Mouse (Mus musculus) lung, postnatal 25 days (tissue): ENCODE measurements around the gene Tbc1d4.
A peak's percentile ranks its signal among the peaks of the same experiment; 100 is the strongest.

Experiments used
- DNase-seq: peaks from one replicate; pipeline ENCODE4 v3.0.0; 2022; ENCODE audit warnings: low spot score

The Tbc1d4 gene

DNA sequence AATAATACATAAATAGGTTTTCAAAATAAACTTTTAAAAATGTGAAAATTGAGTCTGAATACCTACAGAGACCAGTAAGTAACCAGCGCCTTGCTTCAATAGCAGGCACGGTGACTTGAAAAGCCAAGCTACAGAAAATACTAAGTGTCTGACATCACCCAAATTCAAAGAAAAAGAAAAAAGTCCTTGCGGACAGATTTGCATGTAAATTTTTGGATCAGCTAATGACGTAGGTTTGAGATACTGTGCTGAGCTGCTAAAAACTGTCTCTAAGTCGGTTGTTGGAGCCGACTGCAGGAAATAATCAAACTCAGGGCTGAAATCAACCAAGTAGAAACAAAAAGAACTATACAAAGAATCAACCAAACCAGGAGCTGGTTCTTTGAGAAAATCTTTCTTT is 107.1 kb downstream of the Tbc1d4 start:
- DNase-seq = no peak

DNA sequence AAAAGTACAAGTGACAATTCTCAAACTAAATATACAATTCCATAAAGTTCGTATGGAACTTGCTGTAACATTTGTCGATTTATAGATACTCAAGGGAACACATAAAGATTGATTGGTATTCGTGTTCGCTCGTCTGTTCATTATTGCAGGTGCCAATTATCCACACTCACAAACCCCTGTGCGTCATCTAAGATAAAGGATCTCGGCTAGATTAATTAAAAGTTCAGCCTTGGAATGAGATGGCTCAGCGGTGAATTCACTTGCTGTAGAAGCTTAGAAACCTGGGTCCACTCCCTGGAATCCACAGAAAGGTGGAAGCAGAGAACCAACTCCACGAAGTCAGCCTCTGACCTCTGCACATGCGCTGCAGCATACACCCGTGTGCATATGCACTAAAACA is 107.5 kb downstream of the Tbc1d4 start:
- no peak for DNase-seq

DNA sequence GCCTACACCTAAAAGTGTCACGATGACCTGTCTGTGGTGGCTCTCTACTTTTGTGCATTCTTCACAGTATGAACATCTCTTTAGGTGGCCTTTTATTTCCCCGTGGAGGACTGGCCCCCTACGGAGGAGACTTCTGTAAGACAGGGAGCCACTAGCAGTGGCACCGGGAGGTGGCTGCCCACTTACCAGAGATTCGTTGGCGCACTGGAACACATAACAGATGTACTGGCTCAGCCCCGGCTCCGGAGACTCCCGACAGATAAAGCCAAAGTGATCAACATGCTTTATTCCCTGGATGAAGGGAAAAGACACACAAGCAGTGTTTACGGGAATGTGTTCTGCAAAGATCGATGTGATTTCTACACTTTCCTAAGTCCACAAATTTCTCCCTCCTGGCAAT is 108.2 kb downstream of the Tbc1d4 start:
- DNase-seq = no peak

DNA sequence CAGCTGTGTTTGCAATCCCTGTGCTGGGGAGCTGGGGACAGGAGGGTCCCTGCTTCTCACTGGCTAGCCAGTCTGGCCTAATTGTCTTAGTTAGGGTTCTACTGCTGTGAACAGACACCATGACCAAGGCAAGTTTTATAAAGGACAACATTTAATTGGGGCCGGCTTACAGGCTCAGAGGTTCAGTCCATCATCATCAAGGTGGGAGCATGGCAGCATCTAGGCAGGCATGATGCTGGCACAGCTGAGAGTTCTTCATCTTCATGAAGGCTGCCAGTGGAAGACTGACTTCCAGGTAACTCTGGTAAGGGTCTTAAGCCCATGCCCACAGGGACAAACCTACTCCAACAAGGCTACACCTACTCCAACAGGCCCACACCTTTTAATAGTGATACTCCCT is 109.2 kb downstream of the Tbc1d4 start:
- DNase-seq = no peak

DNA sequence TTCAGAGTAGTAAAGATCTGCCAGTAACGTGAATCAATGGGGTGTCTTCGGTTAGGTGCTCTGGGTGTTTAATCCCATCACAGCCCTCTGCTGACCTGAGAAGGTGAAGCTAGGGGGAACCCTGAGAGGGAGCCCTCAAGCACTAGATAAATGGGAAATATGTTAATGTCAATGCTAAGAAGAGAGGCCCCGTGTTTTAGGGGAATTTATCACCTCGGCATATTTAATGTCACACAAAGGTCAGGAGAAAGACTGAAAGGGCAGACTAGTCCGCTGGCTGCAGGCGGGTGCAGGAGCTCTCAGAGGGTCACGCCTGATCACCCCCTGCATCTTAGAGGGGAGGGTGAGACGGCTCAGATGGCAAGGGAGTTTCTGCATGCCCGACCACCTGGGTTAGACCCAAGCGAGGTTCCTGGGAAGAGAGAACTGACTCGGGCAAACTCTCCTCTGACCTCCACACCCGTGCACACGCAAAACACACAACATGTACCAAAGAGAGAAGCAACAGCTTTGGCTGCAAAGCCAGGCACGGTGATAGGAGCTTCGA is 120.7 kb downstream of the Tbc1d4 start:
- no peak for DNase-seq

DNA sequence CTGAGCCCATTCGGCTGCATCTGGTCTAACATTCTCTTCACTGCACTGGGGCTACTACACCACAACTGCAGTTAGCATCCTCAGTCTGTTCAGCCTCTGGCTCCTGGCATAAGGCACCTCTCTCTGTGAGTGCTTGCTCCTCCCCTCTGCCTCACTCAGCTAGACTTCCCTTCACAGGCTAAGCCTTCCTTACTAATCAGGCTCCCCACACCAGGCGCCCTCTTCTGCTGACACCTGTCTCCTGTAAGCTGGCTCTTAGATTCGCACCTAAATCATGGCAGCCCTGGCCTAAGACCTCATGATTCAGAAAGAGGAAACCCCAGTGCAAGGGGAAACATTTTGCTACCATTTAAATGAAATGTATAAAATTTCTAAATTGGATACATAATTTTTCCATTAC is 122.4 kb downstream of the Tbc1d4 start:
- no peak for DNase-seq

DNA sequence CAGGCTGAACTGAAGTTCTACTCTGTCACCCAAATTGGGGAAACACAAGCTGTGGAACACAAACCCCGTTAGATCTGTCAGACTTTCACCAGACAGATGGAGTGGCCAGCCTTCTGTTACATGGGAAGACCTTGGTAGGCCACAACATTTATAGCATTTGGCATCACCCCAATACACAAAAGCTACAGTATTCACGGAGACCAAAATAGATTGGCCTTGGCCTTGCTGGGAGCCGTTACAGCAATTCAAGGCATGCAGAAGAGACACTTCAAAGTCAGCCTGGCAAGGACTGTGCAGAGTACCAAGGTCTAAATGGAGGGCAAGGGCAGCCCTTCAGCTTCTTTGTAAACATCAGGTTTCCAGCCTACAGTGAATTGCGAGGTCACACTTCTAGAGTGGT is 125.8 kb downstream of the Tbc1d4 start:
- DNase-seq = peak; percentile 63

DNA sequence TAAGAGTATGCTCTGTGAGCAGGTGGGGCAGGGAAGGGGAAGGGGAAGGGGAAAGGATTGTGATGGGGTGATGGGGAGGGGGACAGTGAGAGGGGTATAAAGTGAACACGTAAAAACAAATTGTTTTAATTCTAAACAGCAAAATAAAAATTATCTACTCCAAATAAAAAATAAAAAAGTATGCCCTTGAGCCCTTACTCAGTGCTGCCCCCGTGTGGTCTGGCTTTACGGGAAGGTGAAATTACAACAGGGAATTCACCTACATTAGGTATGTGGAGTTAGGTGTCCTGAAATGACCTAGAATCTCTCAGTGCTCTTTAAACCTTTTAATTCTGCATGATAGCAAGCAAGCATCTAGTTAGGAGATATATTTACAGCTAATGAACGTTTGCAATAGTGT is 126.7 kb downstream of the Tbc1d4 start:
- peak; percentile 17 for DNase-seq

DNA sequence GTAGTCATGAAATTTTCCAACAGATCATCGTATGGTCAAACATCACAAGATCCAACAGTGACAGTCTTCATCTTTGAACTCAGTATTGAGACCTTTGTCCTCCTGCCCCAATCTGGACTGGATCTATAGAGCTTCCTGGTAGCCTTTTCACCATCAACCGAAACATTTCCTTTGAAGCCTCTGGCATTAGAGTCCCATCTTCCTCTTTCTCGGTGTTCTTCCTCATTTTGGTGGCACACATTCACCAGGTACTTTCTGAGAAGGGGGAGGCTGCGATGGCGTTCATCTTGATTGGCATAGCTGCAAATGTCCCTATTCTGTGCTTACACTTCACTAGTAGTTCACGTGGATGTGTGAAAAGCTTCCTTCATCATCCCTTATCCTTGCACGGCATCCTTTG is 127.8 kb downstream of the Tbc1d4 start:
- no peak for DNase-seq

DNA sequence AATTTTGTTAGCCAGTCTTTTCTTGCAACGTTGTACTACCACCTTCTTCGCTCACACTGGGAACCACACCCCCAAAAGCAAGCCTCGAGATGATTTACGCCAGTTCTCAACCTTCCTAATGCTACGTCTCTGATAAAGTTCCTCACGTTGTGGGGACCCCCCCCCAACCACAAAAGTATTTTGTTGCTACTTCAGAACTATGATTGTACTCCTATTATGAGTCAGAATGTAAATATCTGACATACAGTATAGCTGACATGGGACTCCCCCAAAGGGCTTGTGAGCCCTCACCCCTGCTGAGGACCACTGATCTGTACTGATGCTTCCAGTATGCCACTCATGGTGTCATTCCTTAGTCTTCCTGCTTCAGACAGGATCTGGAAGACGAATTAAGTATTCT is 128.4 kb downstream of the Tbc1d4 start:
- no peak for DNase-seq

DNA sequence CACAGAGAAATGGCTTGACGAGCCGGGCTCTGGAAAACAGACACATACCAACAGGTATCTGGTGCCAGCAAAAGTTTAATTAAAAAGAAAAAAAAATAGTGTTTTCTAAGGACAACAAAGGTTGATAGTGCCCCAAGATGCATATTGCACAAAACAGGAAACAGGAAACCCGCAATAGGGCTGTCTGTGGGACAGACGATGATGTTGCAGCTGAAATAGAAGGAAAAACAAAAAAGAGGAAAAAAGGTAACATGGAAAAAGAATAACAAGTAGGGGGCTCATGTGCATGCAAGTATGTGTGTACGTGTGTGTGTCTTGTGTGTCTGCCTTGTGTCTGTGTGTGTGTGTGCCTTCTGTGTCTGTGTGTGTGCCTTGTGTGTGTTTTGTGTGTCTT is 131.2 kb downstream of the Tbc1d4 start:
- no peak for DNase-seq

DNA sequence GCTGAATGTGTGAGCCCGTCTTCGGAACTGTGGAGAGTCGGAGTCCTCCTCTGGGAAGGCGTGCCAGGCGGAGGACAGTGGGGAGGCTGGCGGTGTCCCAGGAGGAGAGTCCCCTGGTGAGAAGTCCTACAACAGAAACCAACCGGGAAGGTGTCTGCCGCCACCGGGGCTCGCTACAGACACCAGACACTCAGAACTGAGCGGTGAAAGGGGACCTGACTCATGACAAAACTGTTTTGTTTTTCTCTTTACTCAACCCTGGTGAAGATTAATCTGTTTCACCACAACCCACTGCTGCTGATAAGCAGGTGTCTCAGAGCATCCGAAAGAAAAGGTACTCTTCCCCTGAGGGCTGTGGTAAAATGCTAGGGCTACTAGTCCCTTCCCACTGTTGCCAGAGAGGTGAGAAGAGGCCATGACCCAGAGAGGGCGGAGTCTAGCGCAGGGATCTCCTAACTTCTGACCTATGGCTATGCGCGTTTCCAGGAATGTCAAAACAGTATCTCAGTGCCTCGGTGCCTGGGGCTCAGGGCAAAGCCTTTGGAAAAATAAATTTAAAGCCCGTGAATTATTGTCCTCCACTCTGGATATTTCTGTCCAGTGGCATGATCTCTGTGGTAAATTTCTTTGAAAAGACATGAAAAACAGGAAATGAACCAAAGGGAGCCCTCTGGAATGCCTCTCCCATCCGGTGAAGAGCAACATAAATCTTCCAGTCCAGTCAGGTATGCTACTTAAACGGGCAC is 131.7 kb downstream of the Tbc1d4 start:
- DNase-seq = no peak

DNA sequence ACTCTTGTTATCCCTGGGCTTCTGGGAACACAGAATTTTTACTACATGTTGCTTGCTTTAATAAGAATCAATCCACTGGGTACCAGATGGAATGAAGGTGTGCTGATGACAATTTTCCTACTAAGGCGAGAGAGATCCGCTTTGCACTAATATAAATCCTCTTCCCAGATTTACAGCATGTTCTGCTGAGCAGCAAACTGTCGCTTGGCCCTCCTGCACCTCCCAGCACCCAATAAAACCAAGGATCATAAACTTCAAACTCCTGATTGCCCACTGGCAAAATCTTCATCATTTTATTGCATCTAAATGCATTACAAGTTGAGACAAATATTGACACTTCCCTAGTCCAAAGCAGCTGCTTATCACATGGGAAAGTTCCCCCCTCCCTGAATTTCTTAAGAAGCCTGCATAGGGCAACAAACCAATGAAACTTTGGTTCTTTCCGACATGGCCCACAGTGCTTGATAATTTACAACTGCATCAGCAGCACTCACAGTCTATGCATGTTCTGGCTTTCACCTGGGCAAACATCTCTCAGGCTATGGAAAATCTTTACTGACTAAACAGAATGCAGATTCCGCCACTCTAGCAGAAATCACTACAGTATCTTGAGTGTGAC is 139.4 kb downstream of the Tbc1d4 start:
- DNase-seq = no peak

DNA sequence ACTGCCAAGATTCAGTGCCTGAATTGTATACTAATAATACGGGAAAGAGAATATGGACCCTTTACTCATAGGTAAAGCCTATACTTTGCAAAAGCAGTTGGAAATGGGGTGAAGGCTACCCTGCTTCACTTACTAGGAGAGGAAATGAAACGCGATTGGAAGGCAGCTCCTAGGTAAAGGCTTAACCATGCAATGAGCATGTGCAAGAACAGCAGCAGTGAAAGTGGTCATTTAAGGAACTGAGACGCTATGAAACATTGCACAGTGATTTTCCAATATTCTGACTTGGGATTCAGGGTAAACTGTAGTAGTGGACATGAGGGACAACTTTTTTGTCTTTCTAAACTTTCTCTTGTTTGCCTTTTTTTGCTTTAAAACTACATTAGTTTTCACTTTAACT is 140.8 kb downstream of the Tbc1d4 start:
- DNase-seq = no peak

DNA sequence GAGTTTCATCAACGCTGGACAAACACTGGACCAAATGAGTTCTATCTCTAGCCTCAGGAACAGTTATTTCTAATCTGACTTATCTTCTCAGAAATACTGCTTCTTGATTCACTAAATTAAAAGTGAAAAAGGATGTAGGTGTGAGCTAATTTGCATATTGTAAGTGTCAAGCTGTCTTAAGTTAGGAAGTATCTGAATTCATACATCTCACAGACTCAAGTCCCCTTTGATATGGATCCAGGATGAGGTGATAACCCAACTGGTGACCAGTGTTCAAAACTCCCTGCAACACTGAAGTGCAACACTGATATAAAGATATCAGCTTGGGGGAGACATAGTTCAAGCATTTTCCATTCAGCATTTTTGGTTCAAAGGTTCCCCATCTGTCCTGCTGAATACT is 141.5 kb downstream of the Tbc1d4 start:
- no peak for DNase-seq

DNA sequence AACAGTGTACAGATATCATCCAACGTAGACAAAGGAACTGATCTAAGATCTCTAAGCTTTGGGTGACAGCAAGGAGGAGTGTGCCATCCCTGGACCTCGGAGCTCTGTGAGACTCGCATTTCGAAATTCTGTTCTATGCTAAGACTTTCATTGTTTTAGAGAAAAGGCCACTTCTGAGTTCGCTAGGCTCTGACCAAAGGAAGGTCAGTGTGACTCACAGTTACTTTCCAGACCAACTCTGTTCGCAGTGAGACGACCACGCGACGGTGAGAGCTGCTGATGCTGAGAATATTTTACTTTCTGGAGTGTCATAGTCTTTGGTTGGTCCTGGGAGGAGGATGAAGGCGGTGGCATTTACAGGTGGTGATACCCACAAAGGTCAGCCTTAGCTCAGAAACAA is 142.5 kb downstream of the Tbc1d4 start:
- no peak for DNase-seq

DNA sequence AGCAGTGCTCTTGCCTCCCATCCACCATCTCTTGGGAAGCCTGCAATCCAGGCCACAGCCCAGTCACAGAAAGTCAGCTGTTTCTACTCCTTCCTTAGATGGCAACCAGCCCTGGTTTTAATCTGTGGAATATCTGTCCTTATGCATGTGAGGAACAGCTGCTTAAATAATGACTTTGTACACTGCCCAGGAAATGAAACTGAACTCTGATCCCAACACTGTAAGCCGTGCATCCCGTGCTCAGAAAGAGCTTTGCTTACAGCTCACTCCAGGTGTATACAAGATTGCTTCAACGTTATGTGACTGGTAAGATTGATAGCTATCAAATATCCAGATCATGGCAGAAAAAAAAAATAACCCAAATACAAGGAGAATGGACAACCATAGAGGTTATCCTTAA is 143.1 kb downstream of the Tbc1d4 start:
- no peak for DNase-seq

DNA sequence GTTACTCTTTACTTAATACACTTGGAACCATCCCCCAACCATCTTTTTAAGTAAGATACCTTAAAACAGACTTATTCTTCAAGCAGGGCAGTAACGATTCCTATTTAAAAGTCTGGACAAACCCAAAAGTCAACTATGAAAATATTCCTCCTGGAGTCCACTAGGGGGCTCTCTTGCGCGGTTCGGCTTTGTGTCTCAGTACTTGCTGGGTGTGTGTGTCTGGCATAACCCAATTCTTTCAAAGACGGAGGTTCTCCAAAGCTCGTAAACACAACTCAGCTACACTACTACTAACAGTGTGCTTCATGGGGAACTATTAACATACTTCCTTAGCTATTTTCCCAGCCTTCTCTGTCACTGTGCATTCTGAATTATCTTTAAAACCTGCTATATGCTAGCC is 148.2 kb downstream of the Tbc1d4 start:
- peak; percentile 51 for DNase-seq

DNA sequence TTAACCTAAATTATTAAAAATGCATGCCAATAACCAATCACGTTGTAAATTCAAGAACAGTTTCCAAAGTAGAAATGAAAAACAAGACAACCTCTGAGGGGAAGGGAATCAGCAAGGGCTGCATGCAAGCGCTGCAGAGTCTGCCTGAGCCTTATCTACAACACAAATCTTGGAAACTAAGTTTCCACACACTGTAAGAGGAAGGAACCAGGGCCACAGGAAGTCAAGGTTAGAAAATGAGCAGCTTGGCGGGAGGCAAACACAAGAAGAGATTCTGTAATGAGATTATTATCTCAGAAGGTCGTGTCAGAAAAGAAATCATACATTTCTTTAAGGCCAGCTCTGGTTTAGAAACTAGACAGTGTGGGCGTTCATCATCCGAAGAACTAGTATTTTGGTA is 156.1 kb downstream of the Tbc1d4 start:
- no peak for DNase-seq

DNA sequence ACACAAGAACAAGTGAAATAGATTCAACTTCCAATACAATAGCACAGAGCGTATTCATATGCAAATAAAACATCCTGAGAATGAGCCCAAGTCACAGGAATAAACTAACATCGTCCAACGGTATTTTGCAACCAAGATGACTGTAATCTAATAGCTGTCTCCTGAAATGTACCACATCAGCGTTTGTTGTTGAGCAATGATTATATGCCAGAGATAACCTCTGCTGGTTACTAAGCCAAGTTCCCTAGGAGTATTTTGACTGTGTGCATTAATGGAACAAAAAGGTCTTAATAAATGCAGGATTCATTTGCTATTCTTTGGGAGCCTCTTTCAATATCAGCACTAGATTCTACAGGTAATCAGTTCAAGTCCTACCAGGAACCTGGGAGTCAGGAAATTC is 161.1 kb downstream of the Tbc1d4 start:
- no peak for DNase-seq

DNA sequence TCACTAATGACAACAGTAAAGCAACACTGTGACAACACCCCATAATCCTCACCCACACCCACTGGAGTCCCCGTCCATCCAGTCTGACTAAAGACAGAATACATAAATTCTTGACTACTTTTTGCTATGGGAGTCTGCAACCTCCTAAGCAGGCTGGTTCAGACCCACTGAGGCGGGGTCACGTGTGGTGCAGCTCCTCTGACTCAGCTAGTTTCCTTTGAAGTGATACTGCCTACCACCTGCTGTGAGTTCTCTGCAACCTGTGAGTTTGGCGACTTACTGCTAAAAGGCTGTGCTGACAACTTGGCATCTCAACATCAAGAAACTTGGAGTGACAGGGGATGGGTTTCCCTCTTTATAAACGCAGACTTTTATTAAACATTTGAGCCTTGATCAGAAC is 163.8 kb downstream of the Tbc1d4 start:
- no peak for DNase-seq

DNA sequence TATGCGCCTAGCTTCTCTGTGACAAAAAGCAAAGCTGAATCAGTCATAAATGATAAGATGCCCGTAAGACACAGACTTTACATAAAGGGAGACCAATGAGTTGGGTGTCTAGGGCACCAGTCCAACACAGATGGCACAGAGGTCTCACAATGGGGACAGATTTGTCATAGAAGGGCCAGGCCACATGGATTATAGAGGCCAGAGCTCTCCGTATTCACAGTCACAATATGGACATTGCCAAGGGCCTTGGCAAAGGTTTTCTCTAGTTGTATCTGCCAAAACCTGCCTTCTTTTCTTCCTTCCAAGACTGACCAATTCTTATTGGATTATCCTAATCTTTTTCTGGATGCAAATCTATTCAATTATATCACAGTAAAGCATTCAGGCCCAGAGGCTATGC is 171.1 kb downstream of the Tbc1d4 start:
- no peak for DNase-seq

DNA sequence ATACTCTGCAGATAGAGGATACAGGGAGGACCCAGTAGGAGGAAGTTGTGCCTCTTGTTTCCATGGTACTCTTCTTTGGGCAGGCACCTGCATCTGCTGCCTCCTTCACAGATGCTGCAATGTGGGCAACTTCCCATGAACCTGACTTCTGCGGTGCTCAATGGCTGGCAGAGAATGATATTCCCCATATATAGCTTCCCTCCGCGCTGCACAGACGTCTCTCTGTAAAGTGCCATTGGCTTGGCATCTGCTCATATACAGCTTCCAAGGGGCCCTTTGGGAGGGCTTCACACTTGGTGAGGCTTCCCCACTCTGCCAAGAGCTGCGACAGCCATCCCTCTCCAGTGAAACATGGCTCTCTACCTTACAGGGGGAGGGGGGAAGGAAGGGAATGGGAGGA is 178.5 kb downstream of the Tbc1d4 start:
- DNase-seq = no peak
